Mouse (Mus musculus): Measurements from ENCODE around the gene Chka.

Chka gene

DNA sequence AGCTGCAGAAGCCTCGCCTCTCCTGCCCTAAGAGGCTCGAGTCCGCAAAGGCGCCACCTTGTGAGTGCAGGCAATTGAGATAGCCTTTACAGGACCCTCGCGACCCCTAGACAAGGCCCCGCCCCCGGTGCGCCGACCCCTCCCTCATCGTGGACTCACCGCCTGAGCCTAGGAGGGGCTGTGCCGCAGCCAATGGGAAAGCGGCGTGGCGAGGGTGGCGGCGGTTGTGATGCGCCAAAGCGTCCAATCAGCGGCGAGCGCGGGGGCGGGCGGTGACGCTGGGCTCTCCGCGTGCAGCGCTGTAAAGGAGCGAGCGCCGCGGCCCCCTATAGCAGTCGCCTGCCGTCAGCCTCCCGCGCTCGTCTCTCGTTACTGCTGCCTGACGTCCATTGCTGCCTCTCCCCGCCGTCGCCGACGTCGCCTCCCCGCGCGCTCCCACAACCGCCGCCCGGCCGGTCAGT is at the start of gene Chka:
TSS of gene Chka (plus strand) at position 272 of the 461 bp plus-strand sequence.
- Histone ChIP-seq H3K27me3 (ENCODE audit: insufficient read depth, low read length) (no peaks in the 10 kb centered on the region), H3K4me3 (replicated peaks; ENCODE audit: low read length) (peak within 1 kb of the TSS; percentile 98), H3K36me3 (ENCODE audit: insufficient read depth, low read length) (peaks cover 20% of the 10 kb centered on the region), H3K9me3 (ENCODE audit: low read length) (no peaks in the 10 kb centered on the region), H3K4me1 (replicated peaks; ENCODE audit: low read depth, low read length) (peaks cover 82% of the 10 kb centered on the region)
- TF ChIP-seq POU5F1 (IDR thresholded peaks at IDR 0.05; ENCODE audit: borderline replicate concordance, low read length): no peak
- no peak for TF ChIP-seq CTCF (conservative IDR thresholded peaks at IDR 0.05; ENCODE audit: low read length)
- TF ChIP-seq NANOG (IDR thresholded peaks at IDR 0.05; ENCODE audit: borderline replicate concordance, low read length): no peak

DNA sequence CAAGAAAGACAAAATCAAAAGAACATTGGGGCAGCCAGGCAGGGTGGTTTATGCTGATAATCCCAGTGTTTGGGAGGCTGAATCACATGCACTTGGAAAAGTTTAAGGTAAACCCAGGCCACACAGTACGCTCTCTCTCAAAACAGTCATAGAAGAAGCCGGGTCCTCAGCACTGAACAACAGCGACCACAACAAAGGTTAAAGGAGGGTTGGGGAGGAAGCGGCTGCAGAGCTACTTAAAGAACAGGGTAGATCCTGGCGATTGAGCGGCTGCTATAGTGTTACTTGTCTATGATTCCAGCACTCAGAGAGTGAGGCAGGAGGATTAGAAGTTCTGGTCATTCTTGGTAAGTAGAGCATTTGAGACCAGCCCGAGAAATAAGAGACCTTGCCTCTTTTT is 46.0 kb upstream of the Chka start:
- H3K9me3 ChIP-seq (ENCODE audit: low read length): no peaks in the 10 kb centered on the region
- no peaks in the 10 kb centered on the region for H3K4me1 ChIP-seq (replicated peaks; ENCODE audit: low read depth, low read length)
- no peak for TF ChIP-seq POU5F1 (IDR thresholded peaks at IDR 0.05; ENCODE audit: borderline replicate concordance, low read length)
- no peak for TF ChIP-seq CTCF (conservative IDR thresholded peaks at IDR 0.05; ENCODE audit: low read length)
- no peak for TF ChIP-seq NANOG (IDR thresholded peaks at IDR 0.05; ENCODE audit: borderline replicate concordance, low read length)
- peaks cover 99% of the 10 kb centered on the region for H3K36me3 ChIP-seq (ENCODE audit: insufficient read depth, low read length)
- H3K4me3 ChIP-seq (replicated peaks; ENCODE audit: low read length): no peak overlapping the region
- no peaks in the 10 kb centered on the region for H3K27me3 ChIP-seq (ENCODE audit: insufficient read depth, low read length)

DNA sequence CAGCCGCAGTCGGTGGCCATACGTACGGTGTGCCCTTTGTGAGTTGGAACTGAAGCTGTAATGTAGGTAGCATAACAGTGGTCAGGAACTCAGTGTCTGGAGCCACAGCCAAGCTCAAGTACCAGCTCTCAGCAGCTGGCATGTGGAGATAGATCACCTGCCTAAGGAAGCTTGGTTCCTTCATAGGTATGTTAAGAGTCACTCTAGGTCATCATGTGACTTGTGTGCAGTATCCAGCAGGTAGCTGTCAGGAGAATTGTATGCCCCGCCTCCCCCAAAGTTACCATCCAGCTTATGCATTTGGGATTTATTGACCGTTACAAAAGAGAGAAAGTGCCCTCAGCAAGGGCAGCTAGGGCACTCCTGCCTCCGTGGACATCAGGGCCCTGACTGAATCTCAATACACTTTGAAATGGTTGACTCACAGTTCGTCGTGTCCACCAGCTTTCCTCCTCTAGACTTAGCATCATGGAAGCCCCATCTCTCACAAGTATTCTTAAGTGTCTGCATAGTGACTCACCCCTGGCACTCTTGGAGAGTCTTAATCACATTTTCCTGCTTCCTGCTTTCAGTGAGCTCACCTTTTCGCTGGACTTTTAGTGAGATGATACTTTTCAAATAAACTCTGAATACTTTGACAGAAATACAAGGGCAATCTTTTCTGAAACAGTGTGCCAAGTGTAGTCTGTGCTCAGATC is 40.9 kb upstream of the Chka start:
- Histone ChIP-seq H3K4me1 (replicated peaks; ENCODE audit: low read depth, low read length) (peaks cover 20% of the 10 kb centered on the region), H3K27me3 (ENCODE audit: insufficient read depth, low read length) (no peaks in the 10 kb centered on the region), H3K4me3 (replicated peaks; ENCODE audit: low read length) (no peak overlapping the region), H3K36me3 (ENCODE audit: insufficient read depth, low read length) (peaks cover 81% of the 10 kb centered on the region), H3K9me3 (ENCODE audit: low read length) (no peaks in the 10 kb centered on the region)
- TF ChIP-seq CTCF (conservative IDR thresholded peaks at IDR 0.05; ENCODE audit: low read length) (no peak), POU5F1 (IDR thresholded peaks at IDR 0.05; ENCODE audit: borderline replicate concordance, low read length) (no peak), NANOG (IDR thresholded peaks at IDR 0.05; ENCODE audit: borderline replicate concordance, low read length) (no peak)

DNA sequence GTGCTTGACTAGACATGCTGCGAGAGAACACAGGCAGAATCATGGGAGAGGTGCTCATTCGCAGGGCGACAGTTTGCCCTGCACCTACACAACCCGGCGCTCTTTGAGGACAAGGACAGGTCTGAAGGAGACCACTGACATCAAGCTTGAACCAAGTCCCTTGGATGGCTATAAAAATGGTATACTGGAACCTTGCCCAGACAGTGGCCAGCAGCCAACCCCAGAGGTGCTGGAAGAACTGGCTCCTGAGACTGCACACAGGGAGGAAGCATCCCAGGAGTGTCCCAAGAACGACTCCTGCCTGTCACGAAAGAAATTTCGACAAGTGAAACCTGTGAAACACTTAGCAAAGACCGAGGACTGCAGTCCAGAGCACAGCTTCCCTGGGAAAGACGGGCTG is 37.1 kb upstream of the Chka start:
- peaks cover 59% of the 10 kb centered on the region for H3K36me3 ChIP-seq (ENCODE audit: insufficient read depth, low read length)
- no peak for TF ChIP-seq CTCF (conservative IDR thresholded peaks at IDR 0.05; ENCODE audit: low read length)
- no peak for TF ChIP-seq POU5F1 (IDR thresholded peaks at IDR 0.05; ENCODE audit: borderline replicate concordance, low read length)
- TF ChIP-seq NANOG (IDR thresholded peaks at IDR 0.05; ENCODE audit: borderline replicate concordance, low read length): no peak
- H3K4me3 ChIP-seq (replicated peaks; ENCODE audit: low read length): 0 out of 2 replicates have a peak overlapping the region, but pooled peaks have one; percentile 7
- no peaks in the 10 kb centered on the region for H3K9me3 ChIP-seq (ENCODE audit: low read length)
- H3K4me1 ChIP-seq (replicated peaks; ENCODE audit: low read depth, low read length): peaks cover 22% of the 10 kb centered on the region
- no peaks in the 10 kb centered on the region for H3K27me3 ChIP-seq (ENCODE audit: insufficient read depth, low read length)

DNA sequence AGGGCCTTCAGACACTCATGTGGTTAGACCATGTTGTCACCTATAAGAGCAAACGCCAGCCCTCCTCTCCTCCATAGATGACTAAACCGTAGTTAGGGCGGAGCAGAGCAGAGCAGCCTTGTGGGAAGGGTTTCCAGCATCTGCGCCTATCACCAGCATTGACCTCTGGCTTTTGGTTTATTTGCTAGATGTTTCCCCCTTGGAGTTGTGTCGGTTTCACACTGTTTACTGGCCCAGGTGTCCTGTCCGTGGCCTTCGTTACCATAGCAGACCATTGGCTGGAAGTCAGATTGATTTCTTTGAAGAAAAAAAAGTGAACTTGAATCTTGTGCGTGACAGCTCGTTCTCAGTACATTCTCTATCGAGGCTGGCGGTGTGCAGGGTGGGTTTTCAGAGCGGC is 35.7 kb upstream of the Chka start:
- Histone ChIP-seq H3K4me1 (replicated peaks; ENCODE audit: low read depth, low read length) (peaks cover 22% of the 10 kb centered on the region), H3K4me3 (replicated peaks; ENCODE audit: low read length) (no peak overlapping the region), H3K9me3 (ENCODE audit: low read length) (no peaks in the 10 kb centered on the region), H3K27me3 (ENCODE audit: insufficient read depth, low read length) (no peaks in the 10 kb centered on the region), H3K36me3 (ENCODE audit: insufficient read depth, low read length) (peaks cover 45% of the 10 kb centered on the region)
- TF ChIP-seq NANOG (IDR thresholded peaks at IDR 0.05; ENCODE audit: borderline replicate concordance, low read length) (no peak), CTCF (conservative IDR thresholded peaks at IDR 0.05; ENCODE audit: low read length) (no peak), POU5F1 (IDR thresholded peaks at IDR 0.05; ENCODE audit: borderline replicate concordance, low read length) (no peak)

DNA sequence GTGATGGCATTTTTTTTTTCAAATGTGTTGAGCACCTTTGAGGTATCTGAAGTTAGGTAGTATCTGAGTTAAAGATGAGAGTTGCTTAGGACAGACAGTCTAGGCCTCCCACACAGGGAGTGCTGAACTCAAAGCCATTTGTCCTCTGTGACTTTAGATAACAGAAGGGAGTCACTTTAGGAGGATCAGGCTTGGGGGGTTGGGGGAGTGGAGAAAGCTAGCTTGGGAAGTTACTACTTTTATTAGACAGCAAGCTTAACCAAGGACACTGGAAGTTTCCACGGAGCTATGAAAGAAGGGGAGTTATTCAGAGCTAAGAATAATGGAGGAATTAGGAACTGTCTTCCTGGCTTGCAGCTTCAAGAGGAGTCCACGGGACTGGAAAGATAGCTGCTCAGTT is 32.5 kb upstream of the Chka start:
- Histone ChIP-seq H3K36me3 (ENCODE audit: insufficient read depth, low read length) (peaks cover 32% of the 10 kb centered on the region), H3K4me1 (replicated peaks; ENCODE audit: low read depth, low read length) (peaks cover 18% of the 10 kb centered on the region)
- TF ChIP-seq CTCF (conservative IDR thresholded peaks at IDR 0.05; ENCODE audit: low read length) (no peak), POU5F1 (IDR thresholded peaks at IDR 0.05; ENCODE audit: borderline replicate concordance, low read length) (no peak), NANOG (IDR thresholded peaks at IDR 0.05; ENCODE audit: borderline replicate concordance, low read length) (no peak)

DNA sequence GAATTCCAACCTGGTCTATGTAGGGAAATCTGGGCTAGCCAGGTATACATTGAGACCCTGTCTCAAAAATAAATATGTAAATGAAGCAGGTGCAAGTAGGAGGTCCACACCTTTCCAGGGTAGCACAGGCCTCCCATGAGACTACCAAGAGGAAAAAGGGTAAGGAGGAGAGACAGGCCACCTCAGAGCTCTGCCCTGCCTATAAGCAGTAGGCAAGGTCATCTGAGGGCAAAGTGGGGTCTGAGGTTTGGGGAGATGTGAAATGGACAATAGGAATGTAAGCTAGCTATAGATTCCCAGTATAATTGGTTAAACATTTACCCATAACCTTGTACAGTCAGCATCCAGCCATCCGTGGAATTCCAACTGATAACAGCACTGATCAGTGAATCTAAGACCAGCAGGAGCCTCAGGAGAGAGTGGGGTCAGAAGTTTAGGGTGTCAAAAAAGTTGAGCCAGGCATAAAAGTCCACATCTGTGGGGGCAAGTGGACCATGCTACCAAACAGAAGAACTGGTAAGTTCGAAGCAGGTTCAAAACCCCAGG is 31.6 kb upstream of the Chka start:
- TF ChIP-seq POU5F1 (IDR thresholded peaks at IDR 0.05; ENCODE audit: borderline replicate concordance, low read length) (no peak), CTCF (conservative IDR thresholded peaks at IDR 0.05; ENCODE audit: low read length) (no peak), NANOG (IDR thresholded peaks at IDR 0.05; ENCODE audit: borderline replicate concordance, low read length) (no peak)
- H3K36me3 ChIP-seq (ENCODE audit: insufficient read depth, low read length): peaks cover 23% of the 10 kb centered on the region
- H3K27me3 ChIP-seq (ENCODE audit: insufficient read depth, low read length): no peaks in the 10 kb centered on the region
- no peaks in the 10 kb centered on the region for H3K9me3 ChIP-seq (ENCODE audit: low read length)
- no peak overlapping the region for H3K4me3 ChIP-seq (replicated peaks; ENCODE audit: low read length)
- peaks cover 10% of the 10 kb centered on the region for H3K4me1 ChIP-seq (replicated peaks; ENCODE audit: low read depth, low read length)

More for the DNA sequence above, 32.5 kb upstream of the Chka start:
- H3K9me3 ChIP-seq (ENCODE audit: low read length): no peaks in the 10 kb centered on the region
- H3K27me3 ChIP-seq (ENCODE audit: insufficient read depth, low read length): no peaks in the 10 kb centered on the region
- no peak overlapping the region for H3K4me3 ChIP-seq (replicated peaks; ENCODE audit: low read length)

DNA sequence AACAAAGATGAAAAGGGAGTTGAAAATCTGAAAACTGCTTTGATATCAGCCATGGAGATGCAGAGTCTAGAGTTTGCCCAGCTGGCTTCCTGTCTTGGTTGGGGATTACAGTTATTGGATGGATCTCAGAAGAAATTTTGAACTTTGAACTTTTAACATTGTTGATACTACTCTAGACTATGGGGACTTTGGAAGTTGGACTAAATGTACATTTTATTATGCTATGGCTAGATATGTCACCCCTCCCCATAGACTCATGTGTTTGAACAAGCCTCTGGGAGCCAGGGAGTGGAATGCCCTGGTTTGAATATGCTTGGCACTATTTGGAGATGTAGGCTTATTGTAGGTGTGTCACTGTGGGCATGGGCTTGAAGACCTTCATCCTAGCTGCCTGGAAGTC is 26.5 kb upstream of the Chka start:
- Histone ChIP-seq H3K27me3 (ENCODE audit: insufficient read depth, low read length) (no peaks in the 10 kb centered on the region), H3K4me3 (replicated peaks; ENCODE audit: low read length) (no peak overlapping the region), H3K4me1 (replicated peaks; ENCODE audit: low read depth, low read length) (peaks cover 4% of the 10 kb centered on the region), H3K36me3 (ENCODE audit: insufficient read depth, low read length) (no peaks in the 10 kb centered on the region), H3K9me3 (ENCODE audit: low read length) (no peaks in the 10 kb centered on the region)
- TF ChIP-seq CTCF (conservative IDR thresholded peaks at IDR 0.05; ENCODE audit: low read length) (no peak), NANOG (IDR thresholded peaks at IDR 0.05; ENCODE audit: borderline replicate concordance, low read length) (no peak), POU5F1 (IDR thresholded peaks at IDR 0.05; ENCODE audit: borderline replicate concordance, low read length) (no peak)

All from E14TG2a.4 (cell line).